Mouse (Mus musculus) cerebellum, postnatal 4 days (tissue): ENCODE measurements at regions not wholly inside any gene's neighbourhood (a gene's known extent, or its start where the extent isn't known, plus 50 kb on each side); places are given as distances from the start of the nearest gene placed in this dataset.
A peak's percentile ranks its signal among the peaks of the same experiment; 100 is the strongest.

Experiments used
- DNase-seq, 2 experiments: peaks; one replicate each; pipeline ENCODE4 v3.0.0; 2022; ENCODE audit warnings: low spot score in 2 of 2, mixed read lengths in 1 of 2

- no peak for DNase-seq
Observed at GRCm38 (mm10) chr16:95057596-95057995, 60.1 kb upstream of the Kcnj6 start.

GRCm38 (mm10) chr16:95064423-95064822 is 66.9 kb upstream of the Kcnj6 start:
- peak in 1 of 2 experiments; percentile 65 for DNase-seq

- no peak for DNase-seq
Observed at GRCm38 (mm10) chr16:95066687-95067086, 69.2 kb upstream of the Kcnj6 start.

GRCm38 (mm10) chr16:95092471-95093221 is 95.1 kb upstream of the Kcnj6 start:
- DNase-seq, result peak in 1 of 2 experiments; percentile 33

GRCm38 (mm10) chr16:95093753-95094152 is 96.3 kb upstream of the Kcnj6 start:
- peak in 1 of 2 experiments; percentile 50 for DNase-seq

GRCm38 (mm10) chr16:95100954-95101353 is 103.5 kb upstream of the Kcnj6 start:
- no peak for DNase-seq

GRCm38 (mm10) chr16:95117531-95117930 is 120.0 kb upstream of the Kcnj6 start:
- no peak for DNase-seq

- DNase-seq, result peak in 1 of 2 experiments; percentile 65
Observed at GRCm38 (mm10) chr16:95119293-95119692, 121.8 kb upstream of the Kcnj6 start.

GRCm38 (mm10) chr16:95122048-95122447 is 124.5 kb upstream of the Kcnj6 start:
- DNase-seq, result no peak

GRCm38 (mm10) chr16:95127616-95128015 is 129.7 kb upstream of the Kcnj15 start:
- no peak for DNase-seq

- DNase-seq, result no peak
Observed at GRCm38 (mm10) chr16:95131815-95132214, 125.5 kb upstream of the Kcnj15 start.

- no peak for DNase-seq
Observed at GRCm38 (mm10) chr16:95138809-95139208, 118.5 kb upstream of the Kcnj15 start.

GRCm38 (mm10) chr16:95141510-95142394 is 115.6 kb upstream of the Kcnj15 start:
- no peak for DNase-seq

GRCm38 (mm10) chr16:95150499-95150898 is 106.9 kb upstream of the Kcnj15 start:
- no peak for DNase-seq

- no peak for DNase-seq
Observed at GRCm38 (mm10) chr16:95151499-95151898, 105.9 kb upstream of the Kcnj15 start.

GRCm38 (mm10) chr16:95151914-95152313 is 105.4 kb upstream of the Kcnj15 start:
- DNase-seq, result no peak

GRCm38 (mm10) chr16:95152742-95153383 is 104.5 kb upstream of the Kcnj15 start:
- DNase-seq, result no peak

- no peak for DNase-seq
Observed at GRCm38 (mm10) chr16:95168349-95168748, 89.0 kb upstream of the Kcnj15 start.

- DNase-seq, result peak in 1 of 2 experiments; percentile 7
Observed at GRCm38 (mm10) chr16:95169346-95169745, 88.0 kb upstream of the Kcnj15 start.

GRCm38 (mm10) chr16:95180562-95180961 is 76.8 kb upstream of the Kcnj15 start:
- DNase-seq, result no peak

GRCm38 (mm10) chr16:95185341-95185740 is 72.0 kb upstream of the Kcnj15 start:
- no peak for DNase-seq

GRCm38 (mm10) chr16:95189114-95189513 is 68.2 kb upstream of the Kcnj15 start:
- no peak for DNase-seq
